Mouse (Mus musculus): ENCODE data around the gene Cyp2u1. TPM values are rescaled to one million over a fixed set of nuclear protein-coding genes. Genes with fewer than 3 reads are reported as not detected.

Gene Cyp2u1
- polyA plus RNA-seq, 1 experiment from 2014 or later, result 2.1 TPM

GRCm38 (mm10) chr3:131270381-131270780 lies 32.6 kb downstream of the Cyp2u1 start:
- no peak overlapping the region for H3K9ac ChIP-seq
- no peak overlapping the region for H3K27ac ChIP-seq
- peak overlapping the region; percentile 87 for H3K4me2 ChIP-seq
- no peaks in the 10 kb centered on the region for H3K36me3 ChIP-seq (replicated peaks)
- no peak overlapping the region for H3K4me3 ChIP-seq (replicated peaks)
- H3K4me1 ChIP-seq, result peaks cover 17% of the 10 kb centered on the region
- WGBS, result 15% methylated on average over 6 of the region's 6 CpGs
- no peak for ATAC-seq (ENCODE audit: low FRiP score)
- no peaks in the 10 kb centered on the region for H3K27me3 ChIP-seq
- H3K9me3 ChIP-seq, result no peaks in the 10 kb centered on the region

DNA sequence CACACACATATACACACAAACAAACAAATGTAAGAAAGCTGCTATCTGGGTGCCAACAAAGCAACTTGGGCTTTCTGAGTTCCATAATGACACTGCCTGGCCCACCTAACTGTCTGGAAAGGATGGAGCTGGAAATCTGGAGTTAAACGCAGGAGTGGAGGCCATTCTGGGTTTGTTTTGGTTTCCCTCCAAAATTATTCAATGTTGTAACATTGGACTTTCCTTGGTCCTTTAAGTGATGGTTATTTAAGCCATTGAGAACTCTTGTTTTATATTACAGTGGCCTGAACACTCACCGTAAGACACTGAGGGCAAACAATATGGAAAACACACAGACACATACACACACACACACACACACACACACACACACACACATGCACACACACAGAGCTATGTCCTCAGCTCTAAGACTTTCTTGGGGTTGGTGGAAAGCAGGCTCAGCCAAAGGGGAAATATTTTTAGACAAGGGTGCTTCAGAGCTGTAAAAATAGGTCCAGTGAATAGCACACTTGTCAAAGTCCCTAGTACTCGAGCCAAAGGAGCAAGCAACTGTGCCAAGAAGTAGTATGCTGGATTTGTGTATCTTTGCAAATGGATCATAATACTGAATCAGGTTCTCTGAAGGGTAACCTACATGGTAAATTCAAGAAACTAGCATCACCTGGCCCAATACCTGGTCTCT lies 36.5 kb downstream of the Cyp2u1 start:
- WGBS, result 90% methylated on average over 3 of the region's 3 CpGs
- Histone ChIP-seq H3K9ac (no peak overlapping the region), H3K27ac (no peak overlapping the region), H3K4me2 (no peak overlapping the region), H3K4me1 (peaks cover 15% of the 10 kb centered on the region), H3K27me3 (no peaks in the 10 kb centered on the region), H3K4me3 (replicated peaks) (no peak overlapping the region), H3K36me3 (replicated peaks) (peaks cover 9% of the 10 kb centered on the region; the same call in 1 of the 2 replicates), H3K9me3 (no peaks in the 10 kb centered on the region)
- no peak for ATAC-seq (ENCODE audit: low FRiP score)

GRCm38 (mm10) chr3:131265516-131265915 lies 37.5 kb downstream of the Cyp2u1 start:
- no peak overlapping the region for H3K4me3 ChIP-seq (replicated peaks)
- no peak overlapping the region for H3K27ac ChIP-seq
- 92% methylated on average over 8 of the region's 8 CpGs for WGBS
- H3K36me3 ChIP-seq (replicated peaks), result peaks cover 9% of the 10 kb centered on the region; the same call in 1 of the 2 replicates
- no peak overlapping the region for H3K4me2 ChIP-seq
- no peaks in the 10 kb centered on the region for H3K27me3 ChIP-seq
- H3K9me3 ChIP-seq, result no peaks in the 10 kb centered on the region
- no peak for ATAC-seq (ENCODE audit: low FRiP score)
- no peak overlapping the region for H3K9ac ChIP-seq
- H3K4me1 ChIP-seq, result peaks cover 5% of the 10 kb centered on the region

GRCm38 (mm10) chr3:131263766-131264486 lies 39.1 kb downstream of the Cyp2u1 start:
- H3K4me2 ChIP-seq, result no peak overlapping the region
- H3K4me3 ChIP-seq (replicated peaks), result no peak overlapping the region
- H3K27ac ChIP-seq, result no peak overlapping the region
- H3K9me3 ChIP-seq, result no peaks in the 10 kb centered on the region
- peaks cover 9% of the 10 kb centered on the region; the same call in 1 of the 2 replicates for H3K36me3 ChIP-seq (replicated peaks)
- H3K4me1 ChIP-seq, result no peaks in the 10 kb centered on the region
- 74% methylated on average over 15 of the region's 15 CpGs for WGBS
- no peaks in the 10 kb centered on the region for H3K27me3 ChIP-seq
- H3K9ac ChIP-seq, result no peak overlapping the region
- no peak for ATAC-seq (ENCODE audit: low FRiP score)

DNA sequence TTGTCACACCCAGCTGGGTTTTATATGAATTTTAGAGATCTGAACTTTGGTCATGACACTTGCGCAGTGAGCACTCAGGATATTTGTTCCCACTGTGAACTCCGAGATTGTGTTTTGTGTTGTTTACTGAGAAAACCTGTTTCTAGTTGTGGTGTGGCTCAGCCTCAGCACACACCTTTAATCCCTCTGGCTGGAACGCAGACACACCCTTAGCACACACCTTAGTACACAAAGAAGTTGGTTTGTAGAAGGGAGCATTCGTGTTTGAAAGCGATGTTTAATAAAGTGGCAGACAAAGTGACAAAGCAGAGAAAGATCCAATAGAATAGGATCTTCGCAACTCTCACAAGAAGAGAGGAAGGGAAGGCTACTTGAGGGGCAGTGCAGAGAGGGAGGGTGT lies 42.6 kb downstream of the Cyp2u1 start:
- Histone ChIP-seq H3K4me2 (no peak overlapping the region), H3K27ac (no peak overlapping the region), H3K4me1 (no peaks in the 10 kb centered on the region), H3K4me3 (replicated peaks) (no peak overlapping the region), H3K9ac (no peak overlapping the region), H3K27me3 (no peaks in the 10 kb centered on the region), H3K9me3 (no peaks in the 10 kb centered on the region), H3K36me3 (replicated peaks) (peaks cover 9% of the 10 kb centered on the region; the same call in 1 of the 2 replicates)
- WGBS, result 95% methylated on average over 6 of the region's 6 CpGs
- no peak for ATAC-seq (ENCODE audit: low FRiP score)

DNA sequence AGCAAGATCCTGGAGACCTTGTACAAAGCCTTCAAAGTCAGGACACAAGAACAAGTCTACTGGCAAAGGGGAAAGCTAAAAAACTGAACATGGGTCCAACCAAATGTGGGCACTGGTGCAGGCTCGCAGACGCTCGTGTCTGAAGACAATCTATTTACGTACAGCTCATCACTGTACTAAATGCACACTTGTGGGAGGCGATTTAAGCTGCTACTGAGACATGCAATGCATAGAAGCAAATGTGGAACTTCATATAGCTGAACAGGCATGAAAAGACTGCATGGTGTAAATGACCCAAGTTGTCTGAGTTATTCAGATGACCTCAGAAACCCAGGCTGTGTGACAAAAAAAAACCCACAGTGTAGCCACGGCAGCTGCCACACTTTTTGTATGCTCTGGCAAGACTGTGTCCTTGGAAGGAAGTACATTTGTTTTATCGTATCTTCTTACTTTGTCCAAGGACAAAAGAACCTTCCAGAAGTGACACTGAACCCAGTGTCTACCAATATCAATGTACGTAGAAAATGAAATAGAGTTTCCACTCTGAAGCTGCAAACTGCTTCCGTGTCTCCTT lies 43.5 kb downstream of the Cyp2u1 start:
- ATAC-seq (ENCODE audit: low FRiP score), result no peak
- Histone ChIP-seq H3K4me1 (no peaks in the 10 kb centered on the region), H3K4me3 (replicated peaks) (no peak overlapping the region), H3K36me3 (replicated peaks) (peaks cover 9% of the 10 kb centered on the region; the same call in 1 of the 2 replicates), H3K9me3 (no peaks in the 10 kb centered on the region), H3K27me3 (no peaks in the 10 kb centered on the region), H3K9ac (no peak overlapping the region), H3K4me2 (no peak overlapping the region), H3K27ac (no peak overlapping the region)
- 90% methylated on average over 9 of the region's 9 CpGs for WGBS

- Histone ChIP-seq H3K27ac (no peak overlapping the region), H3K27me3 (no peaks in the 10 kb centered on the region), H3K9ac (no peak overlapping the region), H3K36me3 (replicated peaks) (peaks cover 9% of the 10 kb centered on the region; the same call in 1 of the 2 replicates), H3K4me2 (no peak overlapping the region), H3K4me1 (no peaks in the 10 kb centered on the region), H3K9me3 (no peaks in the 10 kb centered on the region), H3K4me3 (replicated peaks) (no peak overlapping the region)
- no peak for ATAC-seq (ENCODE audit: low FRiP score)
- 87% methylated on average over 3 of the region's 3 CpGs for WGBS
Observed at GRCm38 (mm10) chr3:131258921-131259320, 44.1 kb downstream of the Cyp2u1 start.

DNA sequence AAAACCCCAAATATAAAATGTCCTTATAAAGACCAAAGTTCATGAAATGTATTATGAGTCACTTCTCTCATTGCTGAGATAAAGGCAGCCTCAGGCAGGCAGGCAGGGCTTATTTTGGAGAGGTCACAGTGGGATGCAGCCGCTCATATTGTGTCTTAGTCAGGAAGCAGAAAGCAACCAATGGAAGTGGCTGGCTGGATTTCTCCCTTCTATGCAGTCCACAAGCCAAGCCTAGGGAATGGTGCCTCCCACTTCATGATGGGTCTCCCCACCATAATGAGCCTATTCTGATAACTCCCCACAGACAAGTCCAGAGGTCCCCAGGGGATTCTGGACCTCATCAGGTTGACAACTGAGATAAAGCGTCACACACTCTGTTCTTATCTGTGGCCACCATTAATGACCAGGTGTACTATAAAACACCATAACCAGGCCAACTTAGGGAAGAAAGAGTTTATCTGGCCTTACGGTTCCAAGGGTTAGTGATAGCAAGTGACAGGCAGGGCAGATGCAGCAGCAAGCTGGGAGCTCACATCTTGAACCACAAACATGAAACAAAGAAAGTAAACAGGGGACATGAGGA lies 47.5 kb downstream of the Cyp2u1 start:
- 96% methylated on average over 3 of the region's 3 CpGs for WGBS
- H3K9ac ChIP-seq, result no peak overlapping the region
- H3K4me2 ChIP-seq, result no peak overlapping the region
- ATAC-seq (ENCODE audit: low FRiP score), result no peak
- no peaks in the 10 kb centered on the region for H3K27me3 ChIP-seq
- H3K36me3 ChIP-seq (replicated peaks), result no peaks in the 10 kb centered on the region
- H3K4me3 ChIP-seq (replicated peaks), result no peak overlapping the region
- no peaks in the 10 kb centered on the region for H3K9me3 ChIP-seq
- no peaks in the 10 kb centered on the region for H3K4me1 ChIP-seq
- H3K27ac ChIP-seq, result no peak overlapping the region

DNA sequence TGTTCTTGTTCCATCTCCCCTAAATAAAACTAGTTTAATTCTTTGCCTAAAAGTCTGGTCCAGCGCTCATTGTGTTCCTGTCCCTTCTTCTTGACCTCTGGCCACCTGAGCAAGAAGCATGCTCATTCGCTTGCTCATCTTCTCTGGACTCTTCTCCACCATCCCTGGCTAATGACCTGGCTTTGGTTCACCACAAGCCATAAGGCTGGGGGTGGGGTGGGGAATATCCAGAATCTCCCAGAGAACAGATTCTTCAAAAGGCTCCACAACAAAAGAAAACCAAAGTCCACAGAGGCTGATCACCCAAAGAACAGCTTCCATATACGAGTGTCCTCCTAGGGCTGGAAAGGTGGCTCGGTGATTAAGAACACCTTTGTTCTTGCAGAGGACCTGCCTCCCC lies 48.0 kb downstream of the Cyp2u1 start:
- H3K27me3 ChIP-seq, result no peaks in the 10 kb centered on the region
- H3K9ac ChIP-seq, result no peak overlapping the region
- no peak overlapping the region for H3K27ac ChIP-seq
- no peaks in the 10 kb centered on the region for H3K9me3 ChIP-seq
- WGBS, result 97% methylated on average over 4 of the region's 4 CpGs
- no peak for ATAC-seq (ENCODE audit: low FRiP score)
- no peaks in the 10 kb centered on the region for H3K4me1 ChIP-seq
- H3K4me2 ChIP-seq, result no peak overlapping the region
- H3K4me3 ChIP-seq (replicated peaks), result no peak overlapping the region
- no peaks in the 10 kb centered on the region for H3K36me3 ChIP-seq (replicated peaks)

DNA sequence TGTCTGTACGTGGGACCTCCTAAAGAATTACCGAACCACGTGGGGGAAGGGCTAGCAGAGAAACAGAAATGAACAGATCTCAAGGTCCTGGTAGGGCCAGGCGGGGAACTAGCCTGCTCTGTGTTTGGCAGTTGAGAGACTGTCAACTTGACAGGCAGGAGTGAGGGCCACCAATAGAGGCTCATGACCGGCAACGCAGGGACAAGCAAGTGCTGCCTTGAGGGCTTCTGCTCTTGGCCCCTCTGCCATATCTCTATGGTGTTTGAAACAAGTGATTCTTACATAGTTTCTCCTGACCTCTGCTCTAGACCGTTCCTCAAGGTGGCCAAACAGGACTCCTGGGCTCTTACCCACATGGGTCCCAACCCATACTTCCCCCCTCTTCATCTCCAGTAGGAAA lies 51.4 kb downstream of the Cyp2u1 start:
- H3K27me3 ChIP-seq, result no peaks in the 10 kb centered on the region
- ATAC-seq (ENCODE audit: low FRiP score), result no peak
- H3K4me1 ChIP-seq, result no peaks in the 10 kb centered on the region
- no peak overlapping the region for H3K9ac ChIP-seq
- H3K9me3 ChIP-seq, result no peaks in the 10 kb centered on the region
- no peak overlapping the region for H3K27ac ChIP-seq
- no peak overlapping the region for H3K4me2 ChIP-seq
- H3K4me3 ChIP-seq (replicated peaks), result no peak overlapping the region
- H3K36me3 ChIP-seq (replicated peaks), result peaks cover 7% of the 10 kb centered on the region; the same call in 1 of the 2 replicates
- 90% methylated on average over 7 of the region's 7 CpGs for WGBS

GRCm38 (mm10) chr3:131250978-131251377 lies 52.0 kb downstream of the Cyp2u1 start:
- WGBS, result 90% methylated on average over 13 of the region's 13 CpGs

GRCm38 (mm10) chr3:131250283-131250682 lies 52.7 kb downstream of the Cyp2u1 start:
- Histone ChIP-seq H3K36me3 (replicated peaks) (peaks cover 7% of the 10 kb centered on the region; the same call in 1 of the 2 replicates), H3K9ac (no peak overlapping the region), H3K4me1 (no peaks in the 10 kb centered on the region), H3K27ac (no peak overlapping the region), H3K27me3 (no peaks in the 10 kb centered on the region), H3K9me3 (no peaks in the 10 kb centered on the region), H3K4me2 (no peak overlapping the region), H3K4me3 (replicated peaks) (no peak overlapping the region)
- no peak for ATAC-seq (ENCODE audit: low FRiP score)
- 95% methylated on average over 2 of the region's 2 CpGs for WGBS

More at GRCm38 (mm10) chr3:131250978-131251377, 52.0 kb downstream of the Cyp2u1 start:
- Histone ChIP-seq H3K4me2 (no peak overlapping the region), H3K36me3 (replicated peaks) (peaks cover 7% of the 10 kb centered on the region; the same call in 1 of the 2 replicates), H3K9ac (no peak overlapping the region), H3K9me3 (no peaks in the 10 kb centered on the region), H3K4me1 (no peaks in the 10 kb centered on the region), H3K4me3 (replicated peaks) (no peak overlapping the region), H3K27ac (no peak overlapping the region), H3K27me3 (no peaks in the 10 kb centered on the region)
- ATAC-seq (ENCODE audit: low FRiP score), result no peak
